Mouse (Mus musculus) heart, adult 8-10 months (tissue): Measurements from ENCODE around the gene Lin54. TPM values are rescaled to one million over a fixed set of nuclear protein-coding genes. Genes with fewer than 3 reads are reported as not detected.
"Not testable (repeated sequence)": the region's sequence is repeated elsewhere in the genome, so short reads cannot be mapped to it uniquely, and the experiment has no call there.

Experiments used
- DNase-seq: peaks from one replicate; pipeline ENCODE4 v3.0.0; 2022; ENCODE audit warnings: low spot score
- total RNA-seq, 4 experiments: library from RNA; stranded (reverse); gene quantifications; 2 replicates each; pipeline ENCODE4 v1.2.4; 2022

Gene Lin54
- total RNA-seq, 4 experiments from 2014 or later = 7.3 to 10.3 (median 7.6) TPM

- DNase-seq = no peak
Measured at GRCm38 (mm10) chr5:100489340-100489739, 11.1 kb downstream of the Lin54 start.

DNA sequence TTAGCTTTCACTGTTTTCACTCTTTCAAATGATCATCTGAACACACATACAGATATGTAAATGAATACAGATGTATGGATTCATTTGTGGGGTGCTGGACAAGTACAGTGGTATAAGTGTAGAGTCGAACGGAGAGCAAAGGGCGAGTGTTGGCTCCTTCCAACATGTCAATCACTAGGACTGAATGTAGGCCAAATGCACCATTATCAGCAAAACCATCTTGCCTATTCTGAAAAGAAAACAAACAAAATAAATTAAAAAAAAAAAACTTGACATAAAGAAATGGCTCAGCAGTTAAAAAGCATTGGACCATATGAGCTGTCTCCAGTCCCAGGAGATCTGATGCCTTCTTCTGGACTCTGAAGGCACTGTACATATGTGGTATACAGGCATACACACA, 12.2 kb downstream of the Lin54 start:
- DNase-seq = no peak

- DNase-seq = no peak
Measured at GRCm38 (mm10) chr5:100487120-100487519, 13.3 kb downstream of the Lin54 start.

DNA sequence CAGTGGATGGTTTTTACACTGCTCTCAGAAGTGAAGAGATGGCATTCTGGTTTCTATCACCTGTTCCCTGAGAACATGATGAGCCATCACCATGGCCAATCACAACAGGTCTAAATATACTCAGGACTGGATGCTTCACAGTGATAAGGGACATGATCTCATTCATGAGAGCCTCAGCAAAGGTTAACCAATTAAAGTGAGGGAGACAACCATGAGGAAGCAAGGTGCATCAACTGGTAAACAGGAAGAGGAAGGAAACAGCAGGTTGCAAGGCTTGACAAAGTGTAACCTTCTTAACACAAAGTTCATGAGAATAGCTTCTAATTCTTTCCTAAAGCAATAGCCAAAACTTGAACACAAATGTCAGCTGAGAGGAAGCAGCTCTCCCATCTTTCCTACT, 16.9 kb downstream of the Lin54 start:
- no peak for DNase-seq

DNA sequence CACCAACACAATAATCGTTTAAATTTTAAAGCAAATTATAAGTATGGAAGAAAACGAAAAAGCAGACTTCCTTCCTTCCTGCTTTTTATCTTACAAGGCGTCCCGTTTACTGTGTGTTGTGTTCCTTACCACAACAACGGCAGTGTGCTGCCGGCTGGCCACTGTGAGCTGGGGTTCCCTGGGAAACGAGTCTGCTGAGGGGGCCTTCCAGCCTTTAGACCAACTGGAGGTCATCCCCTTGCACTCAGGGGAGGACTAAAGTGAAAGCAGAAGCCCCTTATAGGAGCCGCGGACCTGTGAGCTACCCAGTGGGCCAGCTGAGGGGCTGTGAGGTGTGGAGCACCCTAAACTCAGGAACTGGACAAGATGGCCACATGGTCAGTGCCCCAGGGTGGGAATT, 22.8 kb downstream of the Lin54 start:
- DNase-seq = no peak

DNA sequence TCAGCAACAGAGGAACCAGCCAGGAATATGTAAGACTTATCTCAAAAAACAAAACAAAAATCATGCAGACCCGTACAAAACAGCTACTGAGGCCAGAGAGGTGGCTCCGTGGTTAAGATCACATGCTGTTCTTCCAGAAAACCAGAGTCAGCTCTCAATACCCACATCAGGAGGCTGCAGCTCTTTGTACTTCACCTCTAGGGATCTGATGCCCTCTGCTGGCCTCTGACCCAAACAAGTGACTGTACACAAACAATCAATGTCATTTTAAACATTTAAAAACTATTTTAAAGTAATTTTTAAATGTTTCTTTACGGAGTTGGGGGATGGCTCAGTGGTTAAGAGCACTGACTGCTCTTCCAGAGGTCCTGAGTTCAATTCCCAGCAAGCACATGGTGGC, 24.1 kb downstream of the Lin54 start:
- DNase-seq = no peak

DNA sequence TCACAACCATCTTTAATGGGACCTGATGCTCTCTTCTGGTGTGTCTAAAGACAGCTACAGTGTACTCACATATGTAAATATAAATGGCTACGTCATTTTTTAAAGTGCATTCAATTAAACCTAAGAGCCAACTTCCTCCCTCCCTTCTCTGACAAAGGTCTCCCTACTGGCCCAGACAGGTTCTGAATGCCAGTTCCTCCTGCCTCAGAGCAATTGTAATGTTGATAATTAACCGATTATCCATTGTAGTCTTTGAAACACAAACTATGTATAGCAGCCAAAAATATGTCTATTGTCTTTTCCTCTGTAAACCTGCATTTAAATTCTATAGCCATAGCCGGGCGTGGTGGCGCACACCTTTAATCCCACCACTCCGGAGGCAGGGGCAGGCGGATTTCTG, 33.1 kb downstream of the Lin54 start:
- DNase-seq = no peak

- no peak for DNase-seq
Measured at GRCm38 (mm10) chr5:100466624-100467023, 33.8 kb downstream of the Lin54 start.

- DNase-seq = no peak
Measured at GRCm38 (mm10) chr5:100462374-100462773, 38.1 kb downstream of the Lin54 start.

DNA sequence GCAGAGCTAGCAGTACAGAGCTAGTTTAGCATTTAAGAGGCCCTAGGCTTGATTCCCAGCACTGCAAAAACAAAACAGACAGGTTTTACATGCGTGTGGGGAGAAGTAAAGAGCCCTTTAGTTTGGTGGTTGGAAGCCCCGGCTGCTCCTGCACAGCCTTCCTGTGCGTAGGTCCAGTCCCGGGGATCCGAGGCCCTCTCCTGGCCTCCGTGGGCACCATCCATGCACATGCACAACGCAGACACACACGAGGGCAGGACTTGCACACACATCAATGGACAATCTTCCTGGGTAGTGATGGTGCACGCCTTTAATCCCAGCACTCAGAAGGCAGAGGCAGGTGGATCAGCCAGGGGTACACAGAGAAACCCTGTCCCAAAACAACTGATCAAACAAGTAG, 38.9 kb downstream of the Lin54 start:
- DNase-seq = no peak

- DNase-seq = no peak
Measured at GRCm38 (mm10) chr5:100459468-100459867, 41.0 kb downstream of the Lin54 start.

GRCm38 (mm10) chr5:100451871-100452270, 48.6 kb downstream of the Lin54 start:
- no peak for DNase-seq

DNA sequence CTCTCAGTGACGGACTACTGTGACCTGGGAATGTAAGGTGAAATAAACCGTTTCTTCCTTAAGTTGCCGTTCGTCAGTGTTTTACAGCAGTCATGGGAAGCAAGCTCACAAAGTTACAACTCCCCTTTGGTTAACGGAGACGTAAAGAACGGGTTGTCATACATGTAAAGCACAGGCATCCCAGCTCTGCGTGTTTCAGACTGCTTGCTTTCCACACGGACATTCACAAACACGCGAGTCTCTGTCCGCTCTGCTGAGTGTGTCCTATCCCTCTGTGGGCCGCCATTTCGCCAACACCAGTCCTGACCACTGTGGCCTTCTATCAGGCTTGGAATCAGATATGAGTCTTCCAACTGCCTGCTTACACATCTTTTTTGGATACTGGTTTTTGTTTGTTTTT, 61.6 kb downstream of the Lin54 start:
- DNase-seq = no peak

DNA sequence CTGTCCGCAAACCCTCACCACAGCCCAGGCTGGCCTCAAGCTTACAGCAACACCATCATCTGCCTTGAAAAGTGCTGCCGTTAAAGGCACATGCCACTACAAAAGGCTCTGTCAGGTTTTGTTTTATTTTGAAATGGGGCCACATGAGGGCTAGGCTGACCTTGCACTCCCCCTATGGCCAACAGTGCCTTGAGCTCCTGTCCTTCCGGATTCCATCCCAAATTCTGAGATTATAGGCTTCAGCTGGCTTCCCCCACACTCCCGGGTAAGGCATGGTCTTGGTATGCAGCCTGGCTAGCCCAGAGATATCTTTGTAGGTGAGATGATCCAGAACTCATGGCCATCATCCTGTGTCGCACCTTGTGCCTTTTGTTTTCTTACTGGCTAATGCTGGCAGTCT, 62.5 kb downstream of the Lin54 start:
- no peak for DNase-seq

DNA sequence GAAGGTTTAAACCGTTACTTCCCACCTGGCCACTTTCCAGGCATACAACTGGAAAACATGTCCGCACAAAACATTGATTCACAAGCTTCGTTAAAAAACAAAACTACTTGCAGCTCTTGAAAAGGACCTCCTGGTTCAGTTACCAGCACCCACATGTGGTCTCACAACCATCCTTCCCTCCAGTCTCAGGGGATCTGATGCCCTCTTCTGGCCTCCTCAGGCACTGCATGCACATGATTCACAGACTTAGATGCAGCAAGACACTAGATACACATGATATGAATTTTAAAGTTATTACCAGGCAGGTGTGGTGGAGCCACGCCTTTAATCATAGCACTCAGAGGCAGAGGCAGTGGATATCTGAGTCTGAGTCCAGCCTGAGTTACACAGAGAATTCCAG, 63.4 kb downstream of the Lin54 start:
- DNase-seq = no peak

- DNase-seq = no peak
Measured at GRCm38 (mm10) chr5:100430966-100431365, 69.5 kb downstream of the Lin54 start.

- no peak for DNase-seq
Measured at GRCm38 (mm10) chr5:100430076-100430390, 70.4 kb downstream of the Lin54 start.

DNA sequence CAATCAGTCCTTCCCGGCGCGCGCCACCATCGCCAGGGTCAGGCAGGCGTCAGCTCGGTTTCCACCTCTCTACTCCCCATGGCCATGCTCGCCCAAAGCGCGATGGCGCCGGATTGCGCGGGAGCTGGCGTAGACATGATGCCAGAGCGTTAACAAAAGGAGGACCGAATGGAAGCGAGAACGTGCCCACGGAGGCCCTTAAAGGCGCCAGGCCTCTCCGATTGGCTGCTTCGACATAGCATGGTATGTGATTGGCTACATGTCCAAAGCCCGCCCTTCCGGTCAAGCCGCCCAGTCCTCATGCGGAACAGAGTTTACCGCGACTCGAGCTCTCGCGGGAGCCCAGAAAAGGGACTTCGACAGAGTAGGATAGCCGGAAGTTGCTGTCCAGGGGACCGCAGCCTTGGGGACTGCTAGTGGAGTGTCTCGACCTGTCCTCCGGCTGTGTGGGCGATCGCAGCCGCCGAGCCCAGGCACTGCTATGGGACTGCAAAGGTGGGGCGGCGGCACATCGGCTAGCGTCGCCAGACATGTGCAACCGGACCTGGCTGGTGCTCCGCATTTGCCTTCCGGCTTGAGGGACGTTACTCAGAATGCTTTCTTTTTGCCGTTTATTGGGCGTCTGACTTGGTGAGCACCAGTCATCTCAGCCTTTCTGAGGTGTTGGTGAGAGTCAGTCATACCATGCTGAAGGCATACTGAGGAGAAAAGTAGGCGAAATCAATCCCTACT, 70.9 kb downstream of the Lin54 start:
- DNase-seq = peak; percentile 94

- DNase-seq = no peak
Measured at GRCm38 (mm10) chr5:100428734-100429343, 71.6 kb downstream of the Lin54 start.

DNA sequence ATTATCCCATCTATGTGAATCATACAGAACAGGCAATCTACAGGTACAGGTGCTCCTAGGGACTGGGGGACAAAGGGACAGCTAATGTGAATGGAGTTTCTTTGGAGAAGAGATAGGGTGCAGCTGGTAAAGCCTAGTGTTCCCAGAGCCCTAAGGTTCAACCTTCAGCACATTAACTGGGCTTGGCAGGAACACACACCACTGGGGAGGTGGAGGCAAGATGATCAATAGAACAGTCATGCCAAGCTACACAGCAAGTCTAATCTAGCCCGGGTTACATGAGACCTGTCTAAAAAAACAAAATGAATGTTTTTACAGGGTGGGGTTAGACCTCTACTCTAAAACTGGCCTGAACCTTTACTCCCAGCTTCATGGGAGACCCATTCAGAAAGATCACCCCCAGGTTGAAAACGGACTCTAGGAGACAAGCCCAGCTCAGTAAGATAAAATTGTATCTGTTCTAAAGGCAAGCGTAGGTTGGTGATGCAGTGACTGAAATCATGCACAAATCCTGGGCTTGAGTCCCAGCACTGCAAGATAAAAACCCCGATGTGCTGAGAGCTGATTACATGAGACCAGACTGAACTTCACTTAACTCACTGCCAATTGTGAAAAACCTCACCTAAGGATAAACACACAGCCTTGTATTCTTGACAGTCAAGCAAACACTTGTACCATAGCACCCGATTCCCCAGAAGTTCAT, 72.3 kb downstream of the Lin54 start:
- no peak for DNase-seq

- DNase-seq = no peak
Measured at GRCm38 (mm10) chr5:100427276-100427675, 73.2 kb downstream of the Lin54 start.

- DNase-seq = not testable (repeated sequence)
Measured at GRCm38 (mm10) chr5:100425823-100426222, 74.6 kb downstream of the Lin54 start.

GRCm38 (mm10) chr5:100424252-100424651, 76.2 kb downstream of the Lin54 start:
- DNase-seq = no peak
